Mouse (Mus musculus) bone marrow, adult 2 months (tissue): Measurements from ENCODE around the gene Pdha2.

ENCODE experiments used
- CTCF ChIP-seq: fragments of 200-500 bp; IDR thresholded peaks from 2 replicates; pipeline ENCODE4 v1.5.1; 2011; ENCODE audit warnings: low read length, control low read depth; ENCODE audit not compliant: control insufficient read depth, insufficient read depth
- POLR2A ChIP-seq: fragments of 200-500 bp; IDR thresholded peaks from 2 replicates; pipeline ENCODE4 v1.6.1; 2011; ENCODE audit warnings: low read depth, mild to moderate bottlenecking, control low read depth, low read length, borderline replicate concordance; ENCODE audit not compliant: control insufficient read depth

DNA sequence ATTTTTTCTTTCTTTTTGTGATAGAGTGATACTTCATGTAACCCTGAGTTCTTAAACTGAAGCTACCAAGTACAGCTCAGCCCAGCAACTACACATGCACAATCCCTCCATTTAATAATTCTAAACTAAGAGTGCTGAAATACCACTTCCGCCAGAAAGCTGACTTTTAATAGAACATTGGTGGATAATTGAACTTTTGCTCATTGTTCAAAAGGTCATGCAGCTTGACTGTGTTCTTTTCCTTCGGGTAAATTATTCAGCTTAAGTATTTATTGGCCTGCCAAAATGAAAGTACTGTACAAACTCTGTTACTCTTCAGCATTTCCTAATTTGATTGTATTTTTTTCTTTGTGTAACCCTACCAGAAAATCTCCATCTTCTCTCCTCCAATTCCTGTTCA is 10.4 kb downstream of the Pdha2 start:
- no peak for TF ChIP-seq CTCF
- TF ChIP-seq POLR2A, result no peak
